Mouse (Mus musculus): ENCODE results near the gene H6pd. TPM values are rescaled to one million over a fixed set of nuclear protein-coding genes. Genes with fewer than 3 reads are reported as not detected.

Gene H6pd
- polyA plus RNA-seq, 2 experiments = 13.3 to 22.6 TPM

- Histone ChIP-seq H3K27me3 (ENCODE audit: control insufficient read depth, insufficient read depth, low read length) (peaks cover 42% of the 10 kb centered on the region), H3K9ac (ENCODE audit: low read depth, low read length, severe bottlenecking) (no peak overlapping the region), H3K9me3 (ENCODE audit: control insufficient read depth, low read length) (no peaks in the 10 kb centered on the region), H3K4me1 (ENCODE audit: control insufficient read depth, insufficient read depth, low read length) (peaks cover 22% of the 10 kb centered on the region), H3K4me2 (replicated peaks; ENCODE audit: low read depth, low read length, severe bottlenecking) (no peak overlapping the region; the same call in 1 of the 2 replicates), H3K36me3 (ENCODE audit: control insufficient read depth, insufficient read depth, low read length) (no peaks in the 10 kb centered on the region), H3K4me3 (replicated peaks; ENCODE audit: low read length) (no peak overlapping the region), H3K27ac (replicated peaks; ENCODE audit: low read depth, low read length) (no peak overlapping the region)
- peak; percentile 85 for DNase-seq (ENCODE audit: low spot score)
- peak; percentile 61; the same call in 1 of the 2 replicates for ATAC-seq (ENCODE audit: low FRiP score, low read depth)
- TF ChIP-seq POLR2A (IDR thresholded peaks at IDR 0.05; ENCODE audit: borderline replicate concordance, extremely low read depth, insufficient read depth, insufficient read length) = no peak
- 9% methylated on average over 10 of the region's 10 CpGs for WGBS
Observed at GRCm38 (mm10) chr4:150035280-150035679, 26.5 kb upstream of the H6pd start.

GRCm38 (mm10) chr4:150033261-150033671, 24.4 kb upstream of the H6pd start:
- peaks cover 28% of the 10 kb centered on the region for H3K4me1 ChIP-seq (ENCODE audit: control insufficient read depth, insufficient read depth, low read length)
- 0 out of 2 replicates have a peak, but pooled peaks have one; percentile 16 for ATAC-seq (ENCODE audit: low FRiP score, low read depth)

GRCm38 (mm10) chr4:150031234-150031890, 22.5 kb upstream of the H6pd start:
- H3K36me3 ChIP-seq (ENCODE audit: control insufficient read depth, insufficient read depth, low read length) = no peaks in the 10 kb centered on the region
- no peak for ATAC-seq (ENCODE audit: low FRiP score, low read depth)
- H3K4me2 ChIP-seq (replicated peaks; ENCODE audit: low read depth, low read length, severe bottlenecking) = peak overlapping the region; percentile 93
- H3K27ac ChIP-seq (replicated peaks; ENCODE audit: low read depth, low read length) = no peak overlapping the region
- H3K9ac ChIP-seq (ENCODE audit: low read depth, low read length, severe bottlenecking) = no peak overlapping the region
- H3K4me3 ChIP-seq (replicated peaks; ENCODE audit: low read length) = peak overlapping the region; percentile 49
- DNase-seq (ENCODE audit: low spot score) = no peak
- WGBS = 10% methylated on average over 14 of the region's 14 CpGs
- H3K27me3 ChIP-seq (ENCODE audit: control insufficient read depth, insufficient read depth, low read length) = peaks cover 61% of the 10 kb centered on the region
- TF ChIP-seq POLR2A (IDR thresholded peaks at IDR 0.05; ENCODE audit: borderline replicate concordance, extremely low read depth, insufficient read depth, insufficient read length) = no peak
- H3K9me3 ChIP-seq (ENCODE audit: control insufficient read depth, low read length) = no peaks in the 10 kb centered on the region
- H3K4me1 ChIP-seq (ENCODE audit: control insufficient read depth, insufficient read depth, low read length) = peaks cover 28% of the 10 kb centered on the region

More at GRCm38 (mm10) chr4:150033261-150033671, 24.4 kb upstream of the H6pd start:
- H3K4me2 ChIP-seq (replicated peaks; ENCODE audit: low read depth, low read length, severe bottlenecking) = peak overlapping the region; percentile 56
- WGBS = 6% methylated on average over 12 of the region's 31 CpGs
- H3K27me3 ChIP-seq (ENCODE audit: control insufficient read depth, insufficient read depth, low read length) = peaks cover 58% of the 10 kb centered on the region
- no peak for DNase-seq (ENCODE audit: low spot score)
- peak overlapping the region; percentile 32; the same call in 1 of the 2 replicates for H3K9ac ChIP-seq (ENCODE audit: low read depth, low read length, severe bottlenecking)
- no peaks in the 10 kb centered on the region for H3K36me3 ChIP-seq (ENCODE audit: control insufficient read depth, insufficient read depth, low read length)
- no peaks in the 10 kb centered on the region for H3K9me3 ChIP-seq (ENCODE audit: control insufficient read depth, low read length)
- H3K27ac ChIP-seq (replicated peaks; ENCODE audit: low read depth, low read length) = no peak overlapping the region
- H3K4me3 ChIP-seq (replicated peaks; ENCODE audit: low read length) = peak overlapping the region; percentile 27
- no peak for TF ChIP-seq POLR2A (IDR thresholded peaks at IDR 0.05; ENCODE audit: borderline replicate concordance, extremely low read depth, insufficient read depth, insufficient read length)

- no peak for TF ChIP-seq POLR2A (IDR thresholded peaks at IDR 0.05; ENCODE audit: borderline replicate concordance, extremely low read depth, insufficient read depth, insufficient read length)
- DNase-seq (ENCODE audit: low spot score) = no peak
- no peak for ATAC-seq (ENCODE audit: low FRiP score, low read depth)
- H3K9me3 ChIP-seq (ENCODE audit: control insufficient read depth, low read length) = no peaks in the 10 kb centered on the region
- H3K27ac ChIP-seq (replicated peaks; ENCODE audit: low read depth, low read length) = no peak overlapping the region
- WGBS = under 1% methylated on average over 27 of the region's 28 CpGs
- no peaks in the 10 kb centered on the region for H3K36me3 ChIP-seq (ENCODE audit: control insufficient read depth, insufficient read depth, low read length)
- peaks cover 27% of the 10 kb centered on the region for H3K4me1 ChIP-seq (ENCODE audit: control insufficient read depth, insufficient read depth, low read length)
- peaks cover 61% of the 10 kb centered on the region for H3K27me3 ChIP-seq (ENCODE audit: control insufficient read depth, insufficient read depth, low read length)
- peak overlapping the region; percentile 93 for H3K4me2 ChIP-seq (replicated peaks; ENCODE audit: low read depth, low read length, severe bottlenecking)
- peak overlapping the region; percentile 46 for H3K9ac ChIP-seq (ENCODE audit: low read depth, low read length, severe bottlenecking)
- H3K4me3 ChIP-seq (replicated peaks; ENCODE audit: low read length) = peak overlapping the region; percentile 49
Observed at GRCm38 (mm10) chr4:150030449-150031233, 21.8 kb upstream of the H6pd start.

GRCm38 (mm10) chr4:150029885-150030284, 21.1 kb upstream of the H6pd start:
- peaks cover 61% of the 10 kb centered on the region for H3K27me3 ChIP-seq (ENCODE audit: control insufficient read depth, insufficient read depth, low read length)
- H3K4me2 ChIP-seq (replicated peaks; ENCODE audit: low read depth, low read length, severe bottlenecking) = peak overlapping the region; percentile 93
- no peak for TF ChIP-seq POLR2A (IDR thresholded peaks at IDR 0.05; ENCODE audit: borderline replicate concordance, extremely low read depth, insufficient read depth, insufficient read length)
- DNase-seq (ENCODE audit: low spot score) (no peak), ATAC-seq (ENCODE audit: low FRiP score, low read depth) (no peak)
- H3K9ac ChIP-seq (ENCODE audit: low read depth, low read length, severe bottlenecking) = no peak overlapping the region
- H3K9me3 ChIP-seq (ENCODE audit: control insufficient read depth, low read length) = no peaks in the 10 kb centered on the region
- H3K36me3 ChIP-seq (ENCODE audit: control insufficient read depth, insufficient read depth, low read length) = no peaks in the 10 kb centered on the region
- H3K4me1 ChIP-seq (ENCODE audit: control insufficient read depth, insufficient read depth, low read length) = peaks cover 23% of the 10 kb centered on the region
- 2% methylated on average over 11 of the region's 11 CpGs for WGBS
- H3K4me3 ChIP-seq (replicated peaks; ENCODE audit: low read length) = peak overlapping the region; percentile 49
- H3K27ac ChIP-seq (replicated peaks; ENCODE audit: low read depth, low read length) = no peak overlapping the region

All from limb, embryonic 14.5 days (tissue).